Mouse (Mus musculus): ENCODE measurements around the gene Tfr2.
"Not testable (repeated sequence)": the region's sequence is repeated elsewhere in the genome, so short reads cannot be mapped to it uniquely, and the experiment has no call there.

The Tfr2 gene

GRCm38 (mm10) chr5:137583670-137584169 is 14.1 kb downstream of the Tfr2 start:
- peak; percentile 30 for DNase-seq (ENCODE audit: low spot score in 2 of 2)

- DNase-seq (ENCODE audit: low spot score in 2 of 2) = peak; percentile 51 to 78
Measured at GRCm38 (mm10) chr5:137584976-137585375, 15.3 kb downstream of the Tfr2 start.

GRCm38 (mm10) chr5:137590507-137590906 is 20.9 kb downstream of the Tfr2 start:
- DNase-seq (ENCODE audit: low spot score in 2 of 2) = no peak

GRCm38 (mm10) chr5:137595921-137596320 is 26.3 kb downstream of the Tfr2 start:
- DNase-seq (ENCODE audit: low spot score in 2 of 2) = no peak

- peak in 1 of 2 experiments; percentile 48 for DNase-seq (ENCODE audit: low spot score in 2 of 2)
Measured at GRCm38 (mm10) chr5:137596601-137597261, 27.1 kb downstream of the Tfr2 start.

- no peak for DNase-seq (ENCODE audit: low spot score in 2 of 2)
Measured at GRCm38 (mm10) chr5:137597625-137598024, 28.0 kb downstream of the Tfr2 start.

GRCm38 (mm10) chr5:137598100-137598826 is 28.6 kb downstream of the Tfr2 start:
- DNase-seq (ENCODE audit: low spot score in 2 of 2) = no peak

GRCm38 (mm10) chr5:137599600-137599999 is 30.0 kb downstream of the Tfr2 start:
- DNase-seq (ENCODE audit: low spot score in 2 of 2) = no peak

- DNase-seq (ENCODE audit: low spot score in 2 of 2) = no peak
Measured at GRCm38 (mm10) chr5:137600281-137600618, 30.6 kb downstream of the Tfr2 start.

- DNase-seq (ENCODE audit: low spot score in 2 of 2) = peak; percentile 96 to 98
Measured at GRCm38 (mm10) chr5:137600619-137601364, 31.2 kb downstream of the Tfr2 start, which contains the start of gene Mospd3. Gene Mospd3, minus strand, starts transcription at chr5:137601058.

GRCm38 (mm10) chr5:137601365-137601729 is 31.7 kb downstream of the Tfr2 start:
- peak in 1 of 2 experiments; percentile 25 for DNase-seq (ENCODE audit: low spot score in 2 of 2)

GRCm38 (mm10) chr5:137607860-137608653 is 38.4 kb downstream of the Tfr2 start:
- no peak for DNase-seq (ENCODE audit: low spot score in 2 of 2)

- no peak for DNase-seq (ENCODE audit: low spot score in 2 of 2)
Measured at GRCm38 (mm10) chr5:137608654-137609190, 39.1 kb downstream of the Tfr2 start.

GRCm38 (mm10) chr5:137609292-137609691 is 39.7 kb downstream of the Tfr2 start:
- DNase-seq (ENCODE audit: low spot score in 2 of 2) = no peak

GRCm38 (mm10) chr5:137610056-137610455 is 40.4 kb downstream of the Tfr2 start:
- no peak for DNase-seq (ENCODE audit: low spot score in 2 of 2)

GRCm38 (mm10) chr5:137610548-137611244 is 41.1 kb downstream of the Tfr2 start:
- DNase-seq (ENCODE audit: low spot score in 2 of 2) = no peak

GRCm38 (mm10) chr5:137611245-137611602 is 41.6 kb downstream of the Tfr2 start:
- DNase-seq (ENCODE audit: low spot score in 2 of 2) = no peak

GRCm38 (mm10) chr5:137613076-137613475 is 43.4 kb downstream of the Tfr2 start:
- no peak for DNase-seq (ENCODE audit: low spot score in 2 of 2)

- no peak for DNase-seq (ENCODE audit: low spot score in 2 of 2)
Measured at GRCm38 (mm10) chr5:137613550-137613949, 43.9 kb downstream of the Tfr2 start, which contains the start of gene Pcolce. Gene Pcolce, minus strand, starts transcription at chr5:137613784.

- not testable (repeated sequence) for DNase-seq (ENCODE audit: low spot score in 2 of 2)
Measured at GRCm38 (mm10) chr5:137614921-137615320, 45.3 kb downstream of the Tfr2 start.

- DNase-seq (ENCODE audit: low spot score in 2 of 2) = no peak
Measured at GRCm38 (mm10) chr5:137615347-137615746, 45.7 kb downstream of the Tfr2 start.
